Mouse (Mus musculus): Measurements from ENCODE around the gene Bach2. TPM values are rescaled to one million over a fixed set of nuclear protein-coding genes. Genes with fewer than 3 reads are reported as not detected.

The Bach2 gene
- polyA plus RNA-seq, 1 experiment = 14.1 TPM

GRCm38 (mm10) chr4:32430136-32430535 lies 191.5 kb downstream of the Bach2 start:
- no peak for TF ChIP-seq CTCF (IDR thresholded peaks at IDR 0.05; ENCODE audit: extremely low read depth, insufficient read depth, insufficient read length, insufficient replicate concordance)
- no peak for TF ChIP-seq POLR2A (IDR thresholded peaks at IDR 0.05; ENCODE audit: low read depth, low read length)
- 0 out of 2 replicates have a peak, but pooled peaks cover 1% of the 10 kb centered on the region for H3K4me1 ChIP-seq (ENCODE audit: control insufficient read depth, insufficient read depth, insufficient read length)
- 90% methylated on average over 11 of the region's 11 CpGs for WGBS
- H3K36me3 ChIP-seq (ENCODE audit: control insufficient read depth, insufficient read depth, low read length) = peaks cover 6% of the 10 kb centered on the region
- no peak overlapping the region for H3K27ac ChIP-seq (ENCODE audit: insufficient read depth, low read length)
- H3K27me3 ChIP-seq (ENCODE audit: control insufficient read depth, insufficient read depth, low read length) = no peaks in the 10 kb centered on the region
- no peak for DNase-seq (ENCODE audit: low read depth in 1 of 2, low spot score in 2 of 2)
- H3K4me3 ChIP-seq (ENCODE audit: extremely low read depth, insufficient read depth, insufficient read length) = no peak overlapping the region

GRCm38 (mm10) chr4:32430981-32431380 lies 192.4 kb downstream of the Bach2 start:
- no peak overlapping the region for H3K27ac ChIP-seq (ENCODE audit: insufficient read depth, low read length)
- no peak for DNase-seq (ENCODE audit: low read depth in 1 of 2, low spot score in 2 of 2)
- H3K4me3 ChIP-seq (ENCODE audit: extremely low read depth, insufficient read depth, insufficient read length) = no peak overlapping the region
- no peaks in the 10 kb centered on the region for H3K4me1 ChIP-seq (ENCODE audit: control insufficient read depth, insufficient read depth, insufficient read length)
- H3K36me3 ChIP-seq (ENCODE audit: control insufficient read depth, insufficient read depth, low read length) = peaks cover 6% of the 10 kb centered on the region
- 88% methylated on average over 7 of the region's 7 CpGs for WGBS
- H3K27me3 ChIP-seq (ENCODE audit: control insufficient read depth, insufficient read depth, low read length) = no peaks in the 10 kb centered on the region
- TF ChIP-seq CTCF (IDR thresholded peaks at IDR 0.05; ENCODE audit: extremely low read depth, insufficient read depth, insufficient read length, insufficient replicate concordance) (no peak), POLR2A (IDR thresholded peaks at IDR 0.05; ENCODE audit: low read depth, low read length) (no peak)

GRCm38 (mm10) chr4:32432271-32432781 lies 193.7 kb downstream of the Bach2 start:
- 60% methylated on average over 10 of the region's 10 CpGs for WGBS
- no peaks in the 10 kb centered on the region for H3K27me3 ChIP-seq (ENCODE audit: control insufficient read depth, insufficient read depth, low read length)

GRCm38 (mm10) chr4:32432945-32433344 lies 194.3 kb downstream of the Bach2 start:
- 86% methylated on average over 6 of the region's 6 CpGs for WGBS
- H3K4me1 ChIP-seq (ENCODE audit: control insufficient read depth, insufficient read depth, insufficient read length) = no peaks in the 10 kb centered on the region
- TF ChIP-seq POLR2A (IDR thresholded peaks at IDR 0.05; ENCODE audit: low read depth, low read length) (no peak), CTCF (IDR thresholded peaks at IDR 0.05; ENCODE audit: extremely low read depth, insufficient read depth, insufficient read length, insufficient replicate concordance) (no peak)
- no peak for DNase-seq (ENCODE audit: low read depth in 1 of 2, low spot score in 2 of 2)
- peaks cover 3% of the 10 kb centered on the region; the same call in 1 of the 2 replicates for H3K36me3 ChIP-seq (ENCODE audit: control insufficient read depth, insufficient read depth, low read length)
- no peak overlapping the region for H3K4me3 ChIP-seq (ENCODE audit: extremely low read depth, insufficient read depth, insufficient read length)
- no peak overlapping the region; the same call in 1 of the 2 replicates for H3K27ac ChIP-seq (ENCODE audit: insufficient read depth, low read length)
- no peaks in the 10 kb centered on the region for H3K27me3 ChIP-seq (ENCODE audit: control insufficient read depth, insufficient read depth, low read length)

More at GRCm38 (mm10) chr4:32432271-32432781, 193.7 kb downstream of the Bach2 start:
- H3K27ac ChIP-seq (ENCODE audit: insufficient read depth, low read length) = no peak overlapping the region
- H3K36me3 ChIP-seq (ENCODE audit: control insufficient read depth, insufficient read depth, low read length) = peaks cover 3% of the 10 kb centered on the region; the same call in 1 of the 2 replicates
- TF ChIP-seq CTCF (IDR thresholded peaks at IDR 0.05; ENCODE audit: extremely low read depth, insufficient read depth, insufficient read length, insufficient replicate concordance) (no peak), POLR2A (IDR thresholded peaks at IDR 0.05; ENCODE audit: low read depth, low read length) (no peak)
- DNase-seq (ENCODE audit: low read depth in 1 of 2, low spot score in 2 of 2) = no peak
- no peaks in the 10 kb centered on the region for H3K4me1 ChIP-seq (ENCODE audit: control insufficient read depth, insufficient read depth, insufficient read length)
- no peak overlapping the region for H3K4me3 ChIP-seq (ENCODE audit: extremely low read depth, insufficient read depth, insufficient read length)

- Histone ChIP-seq H3K27me3 (ENCODE audit: control insufficient read depth, insufficient read depth, low read length) (no peaks in the 10 kb centered on the region), H3K36me3 (ENCODE audit: control insufficient read depth, insufficient read depth, low read length) (peaks cover 3% of the 10 kb centered on the region; the same call in 1 of the 2 replicates), H3K4me3 (ENCODE audit: extremely low read depth, insufficient read depth, insufficient read length) (no peak overlapping the region), H3K4me1 (ENCODE audit: control insufficient read depth, insufficient read depth, insufficient read length) (no peaks in the 10 kb centered on the region), H3K27ac (ENCODE audit: insufficient read depth, low read length) (no peak overlapping the region)
- TF ChIP-seq POLR2A (IDR thresholded peaks at IDR 0.05; ENCODE audit: low read depth, low read length) (no peak), CTCF (IDR thresholded peaks at IDR 0.05; ENCODE audit: extremely low read depth, insufficient read depth, insufficient read length, insufficient replicate concordance) (no peak)
- no peak for DNase-seq (ENCODE audit: low read depth in 1 of 2, low spot score in 2 of 2)
- WGBS = 41% methylated on average over 1 of the region's 1 CpGs
These were observed 196.0 kb downstream of the Bach2 start for GRCm38 (mm10) chr4:32434612-32435011.

GRCm38 (mm10) chr4:32439974-32440739 lies 201.6 kb downstream of the Bach2 start:
- Histone ChIP-seq H3K4me3 (ENCODE audit: extremely low read depth, insufficient read depth, insufficient read length) (no peak overlapping the region), H3K4me1 (ENCODE audit: control insufficient read depth, insufficient read depth, insufficient read length) (no peaks in the 10 kb centered on the region), H3K36me3 (ENCODE audit: control insufficient read depth, insufficient read depth, low read length) (0 out of 2 replicates have a peak, but pooled peaks cover 1% of the 10 kb centered on the region), H3K27ac (ENCODE audit: insufficient read depth, low read length) (no peak overlapping the region), H3K27me3 (ENCODE audit: control insufficient read depth, insufficient read depth, low read length) (no peaks in the 10 kb centered on the region)
- no peak for DNase-seq (ENCODE audit: low read depth in 1 of 2, low spot score in 2 of 2)
- 81% methylated on average over 11 of the region's 11 CpGs for WGBS
- TF ChIP-seq POLR2A (IDR thresholded peaks at IDR 0.05; ENCODE audit: low read depth, low read length) = no peak
- no peak for TF ChIP-seq CTCF (IDR thresholded peaks at IDR 0.05; ENCODE audit: extremely low read depth, insufficient read depth, insufficient read length, insufficient replicate concordance)

- H3K36me3 ChIP-seq (ENCODE audit: control insufficient read depth, insufficient read depth, low read length) = 0 out of 2 replicates have a peak, but pooled peaks cover 1% of the 10 kb centered on the region
- DNase-seq (ENCODE audit: low read depth in 1 of 2, low spot score in 2 of 2) = no peak
- no peak overlapping the region for H3K27ac ChIP-seq (ENCODE audit: insufficient read depth, low read length)
- TF ChIP-seq CTCF (IDR thresholded peaks at IDR 0.05; ENCODE audit: extremely low read depth, insufficient read depth, insufficient read length, insufficient replicate concordance) = no peak
- no peak for TF ChIP-seq POLR2A (IDR thresholded peaks at IDR 0.05; ENCODE audit: low read depth, low read length)
- H3K4me3 ChIP-seq (ENCODE audit: extremely low read depth, insufficient read depth, insufficient read length) = no peak overlapping the region
- no peaks in the 10 kb centered on the region for H3K27me3 ChIP-seq (ENCODE audit: control insufficient read depth, insufficient read depth, low read length)
- WGBS = 90% methylated on average over 6 of the region's 6 CpGs
- no peaks in the 10 kb centered on the region for H3K4me1 ChIP-seq (ENCODE audit: control insufficient read depth, insufficient read depth, insufficient read length)
These were observed 202.1 kb downstream of the Bach2 start for GRCm38 (mm10) chr4:32440740-32441072.

Data from spleen, adult 2 months (tissue).